Mouse (Mus musculus): ENCODE data around the gene Pla2g2c.

DNA sequence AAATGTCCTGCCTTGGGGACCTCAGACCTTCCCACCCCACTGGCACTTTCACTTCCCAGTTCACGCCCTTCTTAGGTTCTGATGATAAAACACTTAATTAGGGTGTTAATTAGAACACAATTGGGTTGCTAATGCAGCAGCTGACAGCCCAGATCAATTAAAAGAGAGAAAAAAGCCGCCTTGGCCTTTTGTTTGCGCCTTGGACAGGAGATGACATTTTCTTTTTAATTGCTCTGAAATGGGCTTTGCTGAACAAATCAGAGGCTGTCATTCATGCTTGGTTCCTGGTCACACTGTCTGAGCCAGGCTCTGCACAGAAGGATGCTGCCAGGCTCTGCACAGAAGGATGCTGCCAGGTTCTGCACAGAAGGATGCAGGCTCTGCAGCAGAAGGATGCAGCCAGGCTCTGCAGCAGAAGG is 35.5 kb upstream of the Pla2g2c start:
- TF ChIP-seq CTCF (IDR thresholded peaks at IDR 0.05; ENCODE audit: low read depth) (no peak), EP300 (IDR thresholded peaks at IDR 0.05; ENCODE audit: low read depth) (no peak)
